Mouse (Mus musculus): ENCODE data around the gene Ldlrap1. TPM values are rescaled to one million over a fixed set of nuclear protein-coding genes. Genes with fewer than 3 reads are reported as not detected.

Ldlrap1 gene
- total RNA-seq, 2 experiments from 2014 or later: 11.9 to 17.3 TPM

- no peak for DNase-seq
These were observed 16.0 kb downstream of the Ldlrap1 start for GRCm38 (mm10) chr4:134751682-134752380.

DNA sequence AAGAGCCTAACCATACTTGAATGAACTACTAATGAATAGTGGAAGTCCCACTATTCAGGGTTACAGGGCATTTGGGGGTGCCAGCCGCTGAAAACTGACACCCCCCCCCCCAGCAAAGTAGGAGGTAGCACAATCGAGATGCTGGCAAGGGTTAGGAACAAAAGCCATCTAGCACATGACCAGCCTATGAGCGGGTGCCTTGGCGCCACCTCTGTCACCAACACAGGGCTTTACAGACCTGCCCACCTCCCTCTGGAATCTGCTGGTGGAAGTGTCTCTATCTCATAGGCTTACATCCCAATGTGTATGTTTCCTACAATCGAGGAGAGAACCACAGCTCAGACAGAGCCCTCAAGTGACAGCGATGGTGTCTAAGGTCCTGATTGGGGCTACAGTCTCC is 17.0 kb downstream of the Ldlrap1 start:
- DNase-seq: no peak

DNA sequence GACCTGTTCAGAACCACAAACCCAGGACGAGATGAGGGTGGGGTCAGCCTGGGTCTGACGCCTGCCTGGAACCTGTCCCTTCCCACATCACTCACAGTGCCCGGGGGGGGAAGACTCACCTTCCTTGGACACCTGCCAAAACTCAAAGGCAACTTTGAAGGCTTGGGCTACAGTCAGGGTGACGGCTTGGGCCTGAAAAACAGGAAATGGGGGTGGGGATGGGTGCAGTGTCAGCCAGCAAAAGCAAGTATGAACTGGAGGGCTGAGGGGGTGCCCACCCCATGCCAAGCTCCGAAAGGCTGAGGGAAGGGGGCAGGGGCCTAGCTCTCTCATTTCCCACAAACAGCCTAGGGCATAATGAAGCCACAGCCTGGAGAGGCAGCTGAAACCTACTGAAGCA is 17.6 kb downstream of the Ldlrap1 start:
- DNase-seq: no peak

DNA sequence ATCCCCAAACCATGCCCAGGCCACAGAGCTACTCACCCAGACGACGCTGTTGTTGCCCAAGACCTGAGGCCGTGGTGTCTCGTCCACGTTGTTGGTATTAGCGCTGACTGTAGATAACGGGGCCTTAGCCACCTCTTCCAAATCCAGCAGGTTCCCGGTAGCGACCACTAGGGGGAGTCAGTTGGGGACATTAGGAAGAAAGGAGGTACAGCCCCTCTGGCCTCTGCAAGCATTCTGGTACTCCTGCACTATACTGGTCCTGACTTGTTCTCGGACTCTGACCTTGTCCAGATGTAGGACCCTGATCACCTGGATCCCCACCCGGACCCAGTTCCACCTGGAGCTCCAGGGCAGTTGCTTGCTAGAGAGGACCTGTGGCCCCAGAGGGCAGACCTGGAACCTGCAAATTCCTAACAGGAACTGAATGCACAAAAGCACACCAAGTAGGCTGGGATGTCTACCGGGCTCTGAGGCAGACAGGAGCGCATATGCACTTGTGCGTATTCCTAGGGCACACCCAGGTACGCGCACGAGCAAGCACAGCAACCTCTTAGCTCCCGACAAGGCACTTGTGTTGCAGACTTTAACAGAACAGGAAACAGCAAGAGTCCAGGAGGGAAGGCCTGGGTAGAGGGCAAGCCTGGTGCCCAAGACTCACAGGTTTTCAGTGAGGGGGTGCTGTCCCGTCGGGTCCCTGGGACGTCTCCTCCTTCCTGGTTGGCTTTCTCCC is 18.4 kb downstream of the Ldlrap1 start:
- no peak for DNase-seq

GRCm38 (mm10) chr4:134745900-134746661 is 21.7 kb downstream of the Ldlrap1 start:
- no peak for DNase-seq

DNA sequence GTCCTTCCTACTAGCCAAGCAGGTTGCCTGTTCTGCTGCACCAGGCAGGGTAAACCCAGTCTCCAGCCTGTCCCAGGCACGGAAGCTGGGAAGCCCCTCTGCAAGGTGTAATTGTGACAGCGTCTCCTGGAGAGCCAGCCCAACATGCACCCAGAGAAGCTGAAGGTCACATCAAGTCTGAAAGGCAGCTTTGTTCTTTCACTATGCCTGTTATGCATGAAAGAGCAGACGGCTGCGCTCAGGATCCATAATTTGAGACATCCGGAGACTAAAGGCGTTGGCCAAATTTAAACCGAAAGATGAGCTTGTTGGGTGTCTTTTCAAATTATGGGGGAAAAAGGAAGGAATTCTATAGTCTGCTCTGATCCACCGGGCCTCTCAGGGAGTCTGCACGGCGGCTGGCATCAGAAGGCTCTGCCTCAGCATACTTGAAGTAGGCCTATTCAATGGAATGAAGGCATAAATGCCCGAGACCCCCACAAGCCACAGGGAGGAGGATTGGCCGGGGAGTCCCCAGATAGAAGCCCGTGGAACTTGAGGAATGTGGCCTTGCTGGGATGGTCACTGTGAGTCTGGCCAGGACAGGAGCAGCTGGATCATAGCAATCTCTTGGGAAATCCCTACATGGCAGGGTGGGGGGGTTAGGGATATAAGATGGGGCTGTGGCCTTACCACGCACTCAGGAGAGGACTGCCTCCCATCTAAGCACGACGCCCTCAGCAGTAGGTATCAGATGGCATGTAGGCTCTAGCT is 23.8 kb downstream of the Ldlrap1 start:
- DNase-seq: no peak

DNA sequence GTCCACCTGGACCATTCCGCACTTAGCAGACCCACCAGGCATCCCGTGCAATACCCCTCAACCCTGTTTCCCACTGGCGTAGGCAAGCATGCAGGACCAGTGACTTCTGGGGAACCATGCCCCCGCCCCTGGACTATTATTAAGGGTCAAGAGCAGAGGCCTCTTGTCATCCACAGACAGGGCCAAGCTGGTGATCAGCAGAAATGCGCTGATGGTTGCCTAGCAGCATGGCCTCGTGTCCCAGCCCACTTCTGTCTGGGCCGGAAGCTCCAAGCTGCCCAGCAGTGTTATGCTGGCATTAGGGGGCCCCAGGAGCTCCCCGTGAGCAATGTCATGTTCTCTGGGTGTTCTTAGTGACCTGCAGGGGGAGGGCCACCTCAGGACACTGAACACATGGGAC is 25.9 kb downstream of the Ldlrap1 start:
- DNase-seq: no peak

DNA sequence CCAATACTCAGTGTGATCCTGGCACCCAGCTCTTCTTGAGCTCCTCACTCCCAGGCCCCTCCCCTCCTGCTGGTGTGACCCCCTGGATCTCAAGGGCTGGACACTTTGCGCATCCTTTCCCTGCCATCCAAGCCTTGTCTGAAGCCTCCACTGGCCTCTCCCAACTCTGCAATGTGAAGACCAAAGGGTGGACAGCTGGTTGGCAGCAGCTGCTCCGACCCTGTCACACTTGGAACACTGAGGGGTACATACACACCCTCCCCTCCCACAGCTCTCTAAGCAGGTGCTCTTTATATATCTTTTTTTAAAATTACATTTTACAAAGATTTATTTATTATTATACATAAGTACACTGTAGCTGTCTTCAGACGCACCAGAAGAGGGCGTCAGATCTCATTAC is 27.6 kb downstream of the Ldlrap1 start:
- DNase-seq: no peak

- DNase-seq: no peak
These were observed 28.3 kb downstream of the Ldlrap1 start for GRCm38 (mm10) chr4:134739530-134739929.

DNA sequence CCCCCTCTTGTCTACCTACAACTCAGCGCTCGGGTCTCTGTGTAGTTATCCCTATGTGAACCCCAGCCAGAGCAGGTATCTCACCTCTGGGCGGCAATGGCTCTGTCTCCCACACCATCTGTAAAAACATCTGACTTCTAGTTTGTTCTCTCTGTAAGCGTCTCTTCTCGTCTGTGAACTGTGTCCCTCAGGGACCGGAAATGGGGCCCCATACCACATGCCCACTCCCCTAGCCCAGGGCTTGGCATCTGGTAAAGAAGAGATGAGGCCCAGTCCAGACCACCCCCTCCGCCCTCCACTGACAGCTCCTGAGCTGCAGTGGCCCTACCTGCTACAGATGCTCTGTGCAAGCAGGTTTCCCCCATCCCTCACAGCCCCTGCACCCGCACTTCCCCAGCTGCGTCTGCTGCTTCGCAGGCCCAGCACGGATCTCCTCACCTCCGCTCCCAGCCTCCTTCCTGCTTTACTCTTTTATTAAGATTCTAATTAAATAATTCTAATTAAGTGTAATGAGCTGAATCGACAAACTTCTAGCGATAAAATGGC is 30.4 kb downstream of the Ldlrap1 start:
- no peak for DNase-seq

DNA sequence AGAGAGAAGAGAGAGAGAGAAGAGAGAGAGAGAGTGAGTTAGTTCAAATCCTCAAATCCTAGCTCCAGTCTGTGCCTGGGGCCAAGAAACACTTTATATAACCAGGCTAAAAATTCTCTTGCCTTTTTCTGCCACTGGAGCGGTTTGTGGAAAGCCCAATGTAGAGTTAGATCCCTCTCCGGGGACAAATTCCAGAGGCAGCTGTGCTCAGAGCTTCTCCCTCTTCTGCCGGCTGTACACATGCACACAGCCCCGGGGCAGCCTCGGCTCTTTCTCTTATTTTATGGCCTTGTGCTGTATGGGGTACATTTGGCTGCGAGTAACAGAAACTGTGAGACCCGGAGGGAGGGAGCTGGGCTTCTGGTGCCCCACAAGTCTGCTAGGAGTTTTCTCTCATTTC is 31.7 kb downstream of the Ldlrap1 start:
- no peak for DNase-seq

DNA sequence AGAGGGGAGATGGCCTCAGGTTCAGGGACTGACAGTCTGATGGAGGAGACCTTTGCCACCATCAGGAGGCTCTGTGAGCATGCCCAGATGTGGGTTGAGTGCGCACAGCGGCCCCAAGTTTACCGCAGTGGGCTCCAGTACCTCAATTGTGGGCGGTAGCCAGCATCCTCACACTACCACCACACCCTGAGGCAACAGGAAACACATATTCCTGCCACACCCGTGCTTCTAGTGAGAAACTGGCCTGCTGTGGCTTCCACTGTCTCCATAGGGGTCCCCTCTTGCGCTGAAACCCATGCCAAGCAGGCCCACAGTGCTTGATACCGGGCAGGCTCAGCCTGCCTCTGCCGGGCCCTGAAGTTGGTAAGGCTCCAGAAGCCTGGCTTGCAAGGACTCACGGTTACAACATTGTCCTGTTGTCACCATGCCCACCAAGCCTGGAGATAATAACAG is 33.2 kb downstream of the Ldlrap1 start:
- DNase-seq: no peak

GRCm38 (mm10) chr4:134734038-134734628 is 33.7 kb downstream of the Ldlrap1 start:
- peak; percentile 75 for DNase-seq

- no peak for DNase-seq
These were observed 34.5 kb downstream of the Ldlrap1 start for GRCm38 (mm10) chr4:134733371-134733770.

DNA sequence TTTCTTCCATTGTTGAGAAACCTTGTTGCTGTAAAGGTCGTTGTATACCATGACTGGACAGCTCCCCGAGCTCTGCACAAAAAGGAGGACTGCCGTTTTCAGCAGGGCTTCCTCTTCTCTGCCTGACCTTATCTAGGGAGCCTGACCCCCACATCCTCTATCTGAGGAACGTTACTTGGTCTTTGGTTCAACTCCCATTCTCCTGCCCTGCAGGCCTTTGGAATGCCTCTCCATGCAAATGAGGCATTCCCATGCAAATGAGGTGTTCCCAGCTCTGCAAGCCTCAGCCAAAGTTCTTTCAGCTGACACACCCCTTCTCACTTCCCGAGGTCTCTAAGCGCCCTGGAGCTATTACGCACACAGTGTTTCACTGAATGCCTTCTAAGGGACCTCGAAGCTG is 37.7 kb downstream of the Ldlrap1 start:
- no peak for DNase-seq

DNA sequence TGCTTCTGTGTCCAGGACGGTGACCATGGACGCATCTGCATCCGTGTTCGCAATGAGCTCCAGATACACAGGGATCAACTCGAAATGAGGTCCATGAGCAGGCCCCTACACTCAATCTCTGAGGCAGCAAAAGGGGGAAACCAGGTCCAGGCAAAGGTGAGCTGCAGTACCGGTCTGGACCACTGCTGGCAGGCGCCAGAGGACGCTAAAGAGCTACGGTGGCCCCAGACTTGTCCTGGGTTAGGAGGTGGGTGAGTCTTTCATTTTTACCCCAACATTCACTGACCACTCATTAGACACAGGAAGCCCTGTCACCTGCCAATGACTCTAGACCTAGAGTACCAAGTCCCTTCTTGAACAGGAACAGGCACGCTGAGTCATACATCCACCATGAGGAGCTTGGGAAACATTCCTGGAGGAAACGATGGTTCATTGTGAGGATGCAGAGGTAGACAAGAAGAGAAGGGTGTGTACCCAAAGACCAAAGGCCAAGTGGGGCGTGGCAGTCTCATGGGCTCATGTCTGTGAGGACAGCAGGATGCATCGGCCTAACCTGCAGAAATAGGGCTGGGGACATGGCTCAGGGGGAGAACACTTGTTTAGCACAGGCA is 42.0 kb downstream of the Ldlrap1 start:
- no peak for DNase-seq

GRCm38 (mm10) chr4:134724974-134725373 is 42.9 kb downstream of the Ldlrap1 start:
- DNase-seq: no peak

GRCm38 (mm10) chr4:134723251-134723650 is 44.6 kb downstream of the Ldlrap1 start:
- no peak for DNase-seq

GRCm38 (mm10) chr4:134721076-134721475 is 46.7 kb downstream of the Ldlrap1 start:
- no peak for DNase-seq

GRCm38 (mm10) chr4:134720371-134720770 is 47.5 kb downstream of the Ldlrap1 start:
- DNase-seq: no peak

GRCm38 (mm10) chr4:134719489-134719888 is 48.3 kb downstream of the Ldlrap1 start:
- no peak for DNase-seq

All from gastrocnemius, postnatal 10 days (tissue).